ENCODE assay signal across 8 mouse cellular contexts in the genomic region with DNA sequence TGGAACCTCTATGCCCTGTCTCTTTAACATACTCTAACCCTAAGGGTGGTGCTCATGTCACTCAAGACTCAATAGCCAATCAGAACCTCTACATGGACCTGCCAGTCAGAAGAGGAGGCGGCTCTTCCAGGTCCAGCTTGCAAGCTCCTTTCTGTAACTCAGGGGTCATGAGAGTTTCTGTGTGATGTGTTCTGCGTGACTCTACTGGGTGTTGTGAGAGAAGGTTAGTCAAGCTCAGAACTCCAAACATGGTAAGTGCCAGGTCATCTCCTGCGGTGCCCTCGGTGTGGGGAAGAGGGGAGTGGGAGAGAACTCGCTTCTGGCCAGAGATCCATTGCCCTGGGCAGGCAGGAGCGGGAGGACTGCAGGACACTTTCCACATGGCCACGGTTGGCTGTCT. TPM values are rescaled to one million over a fixed set of nuclear protein-coding genes. Genes with fewer than 3 reads are reported as not detected.
DNase-seq lines count a peak whose midpoint lies in the region; ATAC-seq and TF ChIP-seq lines count a peak whose summit lies in the region.
"Not testable (repeated sequence)": the region's sequence is repeated elsewhere in the genome, so short reads cannot be mapped to it uniquely, and the experiment has no call there.

A gene (plus strand): TSS at position 149 of the 400 bp plus-strand sequence.

- peak within 1 kb of the TSS; percentile 25 for H3K4me3 ChIP-seq in hindbrain, embryonic 11.5 days (ENCODE audit: low read depth, low read length)
- H3K4me3 ChIP-seq in midbrain, embryonic 15.5 days, result peak within 1 kb of the TSS; percentile 38
- H3K4me3 ChIP-seq in stomach, postnatal 0 days (ENCODE audit: low read depth, low read length), result peak within 1 kb of the TSS; percentile 37

- not testable (repeated sequence) for H3K27me3 ChIP-seq in hindbrain, embryonic 11.5 days (ENCODE audit: control insufficient read depth, insufficient read depth, low read length); midbrain, embryonic 15.5 days (replicated peaks); stomach, postnatal 0 days (ENCODE audit: control insufficient read depth, insufficient read depth, low read length)

- not testable (repeated sequence) for H3K9ac ChIP-seq in hindbrain, embryonic 11.5 days (ENCODE audit: low read depth, low read length); midbrain, embryonic 15.5 days; stomach, postnatal 0 days (ENCODE audit: low read length)

- DNase-seq in ZHBTc4 (ENCODE audit: low read depth, low spot score) (peak; percentile 82), liver (peak; percentile 11)
- not testable (repeated sequence) for DNase-seq in gastrocnemius, adult 8-10 months (ENCODE audit: low spot score in 2 of 2)
- DNase-seq in hindbrain, embryonic 11.5 days (ENCODE audit: low spot score), result peak; percentile 6
- DNase-seq in large intestine, adult 2 months (ENCODE audit: low read depth, low spot score), result peak; percentile 2
- peak; percentile 25 for DNase-seq in stomach, postnatal 0 days (ENCODE audit: low spot score)

- 0 out of 2 replicates have a peak, but pooled peaks have one; percentile 29 for ATAC-seq in common myeloid progenitor, adult 5-6 weeks (replicated peaks; ENCODE audit: low read depth, poor library complexity, severe bottlenecking)
- ATAC-seq in hindbrain, embryonic 11.5 days (ENCODE audit: low FRiP score); midbrain, embryonic 15.5 days (replicated peaks); stomach, postnatal 0 days (ENCODE audit: low FRiP score, low TSS enrichment): not testable (repeated sequence)

- H3K27ac ChIP-seq in hindbrain, embryonic 11.5 days (ENCODE audit: low read depth, low read length); midbrain, embryonic 15.5 days; stomach, postnatal 0 days (replicated peaks): not testable (repeated sequence)

- not testable (repeated sequence) for TF ChIP-seq EP300 in stomach, postnatal 0 days (optimal IDR thresholded peaks at IDR 0.05)

- H3K9me3 ChIP-seq in hindbrain, embryonic 11.5 days (ENCODE audit: control insufficient read depth, low read length); midbrain, embryonic 15.5 days; stomach, postnatal 0 days (ENCODE audit: control insufficient read depth, low read length): not testable (repeated sequence)

- 16% methylated on average over 7 of the region's 7 CpGs for WGBS in hindbrain, embryonic 11.5 days
- WGBS in large intestine, adult 2 months, result 6% methylated on average over 7 of the region's 7 CpGs
- WGBS in midbrain, embryonic 15.5 days, result 22% methylated on average over 7 of the region's 7 CpGs
- 15% methylated on average over 7 of the region's 7 CpGs for WGBS in stomach, postnatal 0 days

- H3K4me2 ChIP-seq in hindbrain, embryonic 11.5 days (replicated peaks; ENCODE audit: low read depth, low read length), result not testable (repeated sequence)
- H3K4me2 ChIP-seq in midbrain, embryonic 15.5 days, result peak within 1 kb of the TSS; percentile 37
- peak within 1 kb of the TSS; percentile 46 for H3K4me2 ChIP-seq in stomach, postnatal 0 days (replicated peaks; ENCODE audit: low read depth)

- H3K4me1 ChIP-seq in hindbrain, embryonic 11.5 days (replicated peaks; ENCODE audit: control insufficient read depth, insufficient read depth, low read length); midbrain, embryonic 15.5 days; stomach, postnatal 0 days (replicated peaks; ENCODE audit: control insufficient read depth, insufficient read depth): not testable (repeated sequence)

- TF ChIP-seq CTCF in stomach, postnatal 0 days (IDR thresholded peaks at IDR 0.05; ENCODE audit: low read depth), result not testable (repeated sequence)

- not testable (repeated sequence) for H3K36me3 ChIP-seq in hindbrain, embryonic 11.5 days (ENCODE audit: control insufficient read depth, insufficient read depth, low read length); midbrain, embryonic 15.5 days (replicated peaks); stomach, postnatal 0 days (ENCODE audit: control insufficient read depth, insufficient read depth, low read length)

RNA-seq across cellular contexts. Expression of the gene that starts here (rescaled TPM):
- 0.96 and 3.5 TPM in 2 replicates for total RNA-seq in common myeloid progenitor, adult 5-6 weeks (2017)
- 10 to 100 TPM; 29.9 to 54.3 (median 41.4) TPM for total RNA-seq in gastrocnemius, adult 8-10 months (2022)
- polyA plus RNA-seq in hindbrain, embryonic 11.5 days (2014; fragmentation: Nextera tagmentation; extraction: Ambion mirVana), result 5.7 and 6.7 TPM in 2 replicates
- polyA plus RNA-seq in large intestine, adult 2 months (2012; rRNA removed), result 0.34 and 0.50 TPM in 2 replicates
- 2.3 and 2.7 TPM in 2 replicates for polyA plus RNA-seq in midbrain, embryonic 15.5 days (2015; fragmentation: Nextera tagmentation; extraction: Ambion mirVana)
- 2.3 and 3.3 TPM in 2 replicates for polyA plus RNA-seq in stomach, postnatal 0 days (2015; fragmentation: Nextera tagmentation; extraction: Ambion mirVana)

Comparison
In these comparisons a context has a peak if more than half of its experiments do, and no peak if none do; other contexts are left out.
1. Peak in DNase-seq in large intestine, adult 2 months; RNA of the gene not detected or under 1 TPM.